In the genomic region with DNA sequence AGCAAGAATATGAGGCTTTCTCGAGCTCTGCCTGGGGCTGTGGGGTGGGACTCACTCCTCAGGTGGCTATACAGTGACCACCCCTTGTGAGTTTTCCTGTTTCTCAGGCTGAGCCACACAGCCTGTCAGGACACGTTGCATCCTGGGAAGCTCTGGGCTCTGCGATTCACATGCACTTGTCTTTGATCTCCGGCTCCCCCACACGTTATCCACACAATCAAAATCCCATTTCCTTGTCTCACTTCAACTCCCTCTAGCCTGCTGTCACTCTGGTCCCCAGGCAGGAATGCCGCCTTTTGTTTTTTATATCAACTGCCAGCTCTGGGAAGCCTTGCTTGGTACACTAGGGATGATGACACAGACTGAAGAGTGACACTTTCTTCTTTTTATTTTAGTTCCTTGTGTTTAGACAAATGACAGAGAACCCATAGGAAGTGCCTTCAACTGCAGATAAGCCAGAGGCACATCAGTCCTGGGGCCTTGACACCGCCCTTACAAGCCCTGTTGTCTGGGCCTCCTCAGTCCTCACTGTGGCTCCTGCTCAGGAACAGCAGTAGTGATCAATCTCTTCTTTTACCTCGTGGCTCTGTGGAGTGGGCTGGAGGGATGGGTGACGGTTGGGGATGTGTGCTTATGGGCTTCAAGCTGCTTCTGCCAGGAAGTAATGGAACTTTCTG, we compare ENCODE assay signal across 11 mouse cellular contexts.
DNase-seq lines count a peak whose midpoint lies in the region; ATAC-seq and TF ChIP-seq lines count a peak whose summit lies in the region.
"Had no signal": no experiment of that assay in that cellular context is flagged by ENCODE, and none has a peak within 500 bp of the region (broad histone marks: within the 10 kb centered on the region; RNA-seq: fewer than 3 reads in every experiment).

No protein-coding gene starts in this region.

- WGBS in hindbrain, embryonic 10.5 days, result 20% methylated on average over 9 of the region's 9 CpGs
- 13% methylated on average over 9 of the region's 9 CpGs for WGBS in hindbrain, embryonic 12.5 days
- WGBS in midbrain, embryonic 10.5 days, result 36% methylated on average over 9 of the region's 9 CpGs
- WGBS in midbrain, postnatal 0 days, result 18% methylated on average over 9 of the region's 9 CpGs

- TF ChIP-seq CTCF in midbrain, postnatal 0 days (IDR thresholded peaks at IDR 0.05), result no peak

- no peaks in the 10 kb centered on the region for H3K36me3 ChIP-seq in hindbrain, embryonic 10.5 days
- H3K36me3 ChIP-seq in hindbrain, embryonic 12.5 days, result no peaks in the 10 kb centered on the region
- no peaks in the 10 kb centered on the region for H3K36me3 ChIP-seq in midbrain, embryonic 10.5 days
- H3K36me3 ChIP-seq in midbrain, postnatal 0 days (ENCODE audit: insufficient read depth, low read length), result no peaks in the 10 kb centered on the region
- H3K36me3 ChIP-seq: G1E; neural tube, embryonic 13.5 days had no signal

- H3K4me2 ChIP-seq in hindbrain, embryonic 12.5 days (replicated peaks), result no peak overlapping the region
- H3K4me2 ChIP-seq in midbrain, postnatal 0 days (ENCODE audit: low read depth, low read length, poor library complexity, severe bottlenecking), result no peak overlapping the region
- H3K4me2 ChIP-seq: neural tube, embryonic 13.5 days had no signal

- DNase-seq in hindbrain, embryonic 10.5 days (ENCODE audit: low spot score), result no peak
- no peak for DNase-seq in midbrain, embryonic 10.5 days (ENCODE audit: low spot score)
- no peak for DNase-seq in midbrain, postnatal 0 days (ENCODE audit: low spot score)
- peak; percentile 67 for DNase-seq in lung, postnatal 10 days
- no peak for DNase-seq in ovary, postnatal 10 days (ENCODE audit: low spot score)
- DNase-seq in left cerebral cortex, adult 8-10 months (ENCODE audit: low spot score in 2 of 2), result no peak
- DNase-seq: adrenal gland, adult 8-10 months; thymus, postnatal 4 days had no signal

- H3K27me3 ChIP-seq in hindbrain, embryonic 10.5 days (ENCODE audit: insufficient read depth, poor library complexity, severe bottlenecking), result no peaks in the 10 kb centered on the region
- H3K27me3 ChIP-seq in hindbrain, embryonic 12.5 days, result no peaks in the 10 kb centered on the region
- H3K27me3 ChIP-seq in midbrain, embryonic 10.5 days (ENCODE audit: low read depth, poor library complexity, severe bottlenecking), result no peaks in the 10 kb centered on the region
- H3K27me3 ChIP-seq in midbrain, postnatal 0 days (ENCODE audit: insufficient read depth, low read length), result no peaks in the 10 kb centered on the region
- H3K27me3 ChIP-seq: neural tube, embryonic 13.5 days had no signal

- H3K9ac ChIP-seq in hindbrain, embryonic 12.5 days, result no peak overlapping the region
- H3K9ac ChIP-seq in midbrain, postnatal 0 days (replicated peaks; ENCODE audit: low read length, poor library complexity, severe bottlenecking), result no peak overlapping the region
- H3K9ac ChIP-seq: neural tube, embryonic 13.5 days had no signal

- no peak overlapping the region for H3K4me3 ChIP-seq in hindbrain, embryonic 10.5 days
- H3K4me3 ChIP-seq in hindbrain, embryonic 12.5 days, result no peak overlapping the region
- H3K4me3 ChIP-seq in midbrain, embryonic 10.5 days, result no peak overlapping the region
- no peak overlapping the region for H3K4me3 ChIP-seq in midbrain, postnatal 0 days (ENCODE audit: low read depth, low read length)
- H3K4me3 ChIP-seq: neural tube, embryonic 13.5 days had no signal

- H3K4me1 ChIP-seq in hindbrain, embryonic 10.5 days (replicated peaks), result peaks cover 35% of the 10 kb centered on the region
- H3K4me1 ChIP-seq in hindbrain, embryonic 12.5 days, result peaks cover 12% of the 10 kb centered on the region
- peaks cover 20% of the 10 kb centered on the region for H3K4me1 ChIP-seq in midbrain, embryonic 10.5 days
- H3K4me1 ChIP-seq in midbrain, postnatal 0 days (ENCODE audit: insufficient read depth, low read length), result peaks cover 13% of the 10 kb centered on the region; the same call in 1 of the 2 replicates

- peak overlapping the region; percentile 77 for H3K27ac ChIP-seq in hindbrain, embryonic 10.5 days
- H3K27ac ChIP-seq in hindbrain, embryonic 12.5 days, result no peak overlapping the region
- H3K27ac ChIP-seq in midbrain, embryonic 10.5 days (replicated peaks), result peak overlapping the region; percentile 65
- H3K27ac ChIP-seq in midbrain, postnatal 0 days (ENCODE audit: low read depth, low read length), result no peak overlapping the region
- H3K27ac ChIP-seq: neural tube, embryonic 13.5 days had no signal

- H3K9me3 ChIP-seq in hindbrain, embryonic 10.5 days, result no peaks in the 10 kb centered on the region
- no peaks in the 10 kb centered on the region for H3K9me3 ChIP-seq in hindbrain, embryonic 12.5 days (replicated peaks)
- no peaks in the 10 kb centered on the region for H3K9me3 ChIP-seq in midbrain, embryonic 10.5 days (replicated peaks)
- H3K9me3 ChIP-seq in midbrain, postnatal 0 days (ENCODE audit: low read length), result no peaks in the 10 kb centered on the region
- H3K9me3 ChIP-seq: neural tube, embryonic 13.5 days had no signal

- ATAC-seq in hindbrain, embryonic 12.5 days (ENCODE audit: low FRiP score), result no peak
- no peak for ATAC-seq in midbrain, postnatal 0 days (ENCODE audit: low FRiP score)

Comparison
In these comparisons a context has a peak if more than half of its experiments do, and no peak if none do; other contexts are left out.
1. H3K27ac ChIP-seq: peak in hindbrain, embryonic 10.5 days (single experiment) and midbrain, embryonic 10.5 days (single experiment); none in hindbrain, embryonic 12.5 days (single experiment) and midbrain, postnatal 0 days (single experiment).